Mouse (Mus musculus): Measurements from ENCODE around the gene Sestd1.

DNA sequence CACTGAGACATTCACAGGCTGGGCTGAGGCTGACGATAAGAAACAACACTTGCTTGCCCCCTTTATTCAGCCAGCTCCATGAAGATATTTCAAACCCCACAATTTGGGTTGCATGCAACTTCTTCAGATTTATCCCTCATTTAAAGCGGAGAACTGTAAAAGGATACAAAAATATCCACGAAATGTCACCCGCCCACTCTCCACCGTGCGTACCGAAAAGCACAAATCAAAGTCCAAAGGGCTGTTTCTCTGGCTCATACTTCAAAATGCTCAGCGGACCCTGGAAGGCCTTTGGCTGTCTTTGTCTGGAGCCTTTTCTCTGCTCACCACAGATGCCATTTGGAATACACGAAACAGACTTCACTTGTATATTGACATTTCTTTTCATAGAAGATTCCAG, 42.8 kb upstream of the Sestd1 start:
- TF ChIP-seq CTCF (IDR thresholded peaks at IDR 0.05; ENCODE audit: insufficient read depth, low read length) (no peak), POLR2A (IDR thresholded peaks at IDR 0.05; ENCODE audit: borderline replicate concordance, extremely low read depth, low read depth, low read length) (no peak)

Measured in lung, adult 2 months (tissue).